In genomic region chr9:65113694-65114093, GRCm38 (mm10) we compare ENCODE assay signal across 21 mouse cellular contexts. TPM values are rescaled to one million over a fixed set of nuclear protein-coding genes. Genes with fewer than 3 reads are reported as not detected.
"Had no signal": no experiment of that assay in that cellular context is flagged by ENCODE, and none has a peak within 500 bp of the region (broad histone marks: within the 10 kb centered on the region; RNA-seq: fewer than 3 reads in every experiment).

No protein-coding gene starts in this region.

- H3K27ac ChIP-seq: kidney, embryonic 15.5 days; left cerebral cortex, adult 2 months; liver, embryonic 13.5 days; neural tube, embryonic 13.5 days; stomach, embryonic 15.5 days had no signal

- H3K27me3 ChIP-seq: kidney, embryonic 15.5 days; neural tube, embryonic 13.5 days; stomach, embryonic 15.5 days had no signal

- H3K9me3 ChIP-seq: kidney, embryonic 15.5 days; liver, embryonic 13.5 days; neural tube, embryonic 13.5 days; stomach, embryonic 15.5 days had no signal

- H3K9ac ChIP-seq: kidney, embryonic 15.5 days; liver, embryonic 13.5 days; neural tube, embryonic 13.5 days; stomach, embryonic 15.5 days had no signal

- H3K4me3 ChIP-seq: kidney, embryonic 15.5 days; left cerebral cortex, adult 2 months; liver, embryonic 13.5 days; neural tube, embryonic 13.5 days; stomach, embryonic 15.5 days had no signal

- H3K4me2 ChIP-seq: kidney, embryonic 15.5 days; liver, embryonic 13.5 days; midbrain, embryonic 11.5 days; neural tube, embryonic 13.5 days; stomach, embryonic 15.5 days had no signal

- DNase-seq: kidney, adult 8-10 months; kidney, postnatal 10 days; kidney, postnatal 36 days; layer of hippocampus, postnatal 36 days; liver, embryonic 13.5 days; lung, adult 2 months; lung, postnatal 14 days; lung, postnatal 4 days; midbrain, embryonic 14.5 days; retina, postnatal 1 day; right cerebral cortex, postnatal 25 days; spleen, adult 18-20 months; thymus, postnatal 36 days had no signal

- H3K36me3 ChIP-seq: liver, embryonic 13.5 days had no signal

RNA-seq across cellular contexts. Expression of gene Igdcc4, which starts 12.4 kb away (rescaled TPM):
- total RNA-seq: neutrophil, adult 5-6 weeks had no signal

RNA-seq across cellular contexts. Expression of gene Igdcc3, which starts 27.3 kb away (rescaled TPM):
- total RNA-seq: liver, adult 2 months; megakaryocyte progenitor cell, adult 5-6 weeks had no signal
- polyA plus RNA-seq: liver, adult 2 months had no signal
